Mouse (Mus musculus) hindbrain, embryonic 14.5 days (tissue): ENCODE measurements around the gene Mtap. TPM values are rescaled to one million over a fixed set of nuclear protein-coding genes. Genes with fewer than 3 reads are reported as not detected.

Experiments used
- ATAC-seq: fragments of 200-750 bp; cut with Nextera tagmentation; 2 replicates; pipeline ENCODE4 v1.8.0; 2017; ENCODE audit warnings: moderate number of reproducible peaks, mild to moderate bottlenecking, moderate TSS enrichment, moderate library complexity; ENCODE audit not compliant: low FRiP score
- DNase-seq: peaks from one replicate; pipeline ENCODE4 v3.0.0-alpha.2; 2015; ENCODE audit warnings: low spot score
- H3K27ac ChIP-seq: fragments of 300-500 bp; sonication (generic); 2 replicates; pipeline ENCODE4 v1.5.1; 2014; ENCODE audit warnings: mild to moderate bottlenecking, moderate library complexity
- H3K27me3 ChIP-seq: fragments of 300-500 bp; sonication (generic); 2 replicates; pipeline ENCODE4 v1.6.1; 2014; ENCODE audit warnings: mild to moderate bottlenecking, low read length, mixed read lengths; ENCODE audit not compliant: control insufficient read depth, insufficient read depth
- H3K36me3 ChIP-seq: fragments of 300-500 bp; sonication (generic); replicated peaks from 2 replicates; pipeline ENCODE4 v1.6.1; 2014; ENCODE audit not compliant: control insufficient read depth, insufficient read depth
- H3K4me1 ChIP-seq: fragments of 300-500 bp; sonication (generic); replicated peaks from 2 replicates; pipeline ENCODE4 v1.6.1; 2014; ENCODE audit warnings: antibody characterized with exemption, low read length, mixed read lengths; ENCODE audit not compliant: control insufficient read depth, insufficient read depth
- H3K4me2 ChIP-seq: fragments of 300-500 bp; sonication (generic); replicated peaks from 2 replicates; pipeline ENCODE4 v1.6.1; 2014; ENCODE audit warnings: mild to moderate bottlenecking, moderate library complexity
- H3K4me3 ChIP-seq: fragments of 300-500 bp; sonication (generic); replicated peaks from 2 replicates; pipeline ENCODE4 v1.5.1; 2014; ENCODE audit warnings: mild to moderate bottlenecking, low read length
- H3K9ac ChIP-seq: fragments of 300-500 bp; sonication (generic); 2 replicates; pipeline ENCODE4 v1.6.1; 2014
- H3K9me3 ChIP-seq: fragments of 300-500 bp; sonication (generic); 2 replicates; pipeline ENCODE4 v1.6.1; 2016; ENCODE audit warnings: low read length; ENCODE audit not compliant: control insufficient read depth
- WGBS: fragments of 180-500 bp; shearing (Covaris S2); extraction: QIAGEN DNeasy Blood & Tissue Kit; methylation state at CpG from one replicate; pipeline ENCODE4 v1.1.7; 2014; 5-methylcytosine and 5-hydroxymethylcytosine counted together
- polyA plus RNA-seq: library from polyadenylated mRNA; unstranded; fragments of >200 nt; fragmentation: Nextera tagmentation; extraction: Ambion mirVana; gene quantifications from 2 replicates; pipeline ENCODE4 v1.2.1, GENCODE M21; 2014

Mtap gene
- 29.1 and 30.7 TPM in 2 replicates for polyA plus RNA-seq

GRCm38 (mm10) chr4:89136906-89137541 is at the start of gene Mtap:
Gene Mtap, plus strand, starts transcription at chr4:89137122.
- peak within 1 kb of the TSS; percentile 93 for H3K4me2 ChIP-seq
- H3K4me3 ChIP-seq, result peak within 1 kb of the TSS; percentile 97
- H3K9ac ChIP-seq, result peak within 1 kb of the TSS; percentile 88
- no peaks in the 10 kb centered on the region for H3K9me3 ChIP-seq
- no peaks in the 10 kb centered on the region for H3K27me3 ChIP-seq
- H3K36me3 ChIP-seq, result no peaks in the 10 kb centered on the region
- WGBS, result 0% methylated on average over 31 of the region's 31 CpGs
- H3K4me1 ChIP-seq, result peaks cover 12% of the 10 kb centered on the region; the same call in 1 of the 2 replicates
- peak; percentile 95 for ATAC-seq
- peak; percentile 72 for DNase-seq
- peak within 1 kb of the TSS; percentile 68; the same call in 1 of the 2 replicates for H3K27ac ChIP-seq

GRCm38 (mm10) chr4:89089110-89089509 is 47.8 kb upstream of the Mtap start:
- H3K4me1 ChIP-seq, result no peaks in the 10 kb centered on the region
- H3K27ac ChIP-seq, result no peak overlapping the region
- no peak overlapping the region for H3K4me2 ChIP-seq
- H3K9me3 ChIP-seq, result no peaks in the 10 kb centered on the region
- WGBS, result 93% methylated on average over 7 of the region's 7 CpGs
- no peak for DNase-seq
- H3K36me3 ChIP-seq, result no peaks in the 10 kb centered on the region
- no peak overlapping the region for H3K9ac ChIP-seq
- H3K27me3 ChIP-seq, result no peaks in the 10 kb centered on the region
- ATAC-seq, result no peak
- H3K4me3 ChIP-seq, result no peak overlapping the region

- H3K27ac ChIP-seq, result no peak overlapping the region
- H3K4me1 ChIP-seq, result no peaks in the 10 kb centered on the region
- ATAC-seq (no peak), DNase-seq (no peak)
- H3K9me3 ChIP-seq, result no peaks in the 10 kb centered on the region
- no peak overlapping the region for H3K4me3 ChIP-seq
- H3K9ac ChIP-seq, result no peak overlapping the region
- H3K27me3 ChIP-seq, result no peaks in the 10 kb centered on the region
- no peaks in the 10 kb centered on the region for H3K36me3 ChIP-seq
- no peak overlapping the region for H3K4me2 ChIP-seq
- WGBS, result 53% methylated on average over 6 of the region's 6 CpGs
Measured at GRCm38 (mm10) chr4:89090217-89090616, 46.7 kb upstream of the Mtap start.

- H3K4me3 ChIP-seq, result no peak overlapping the region
- ATAC-seq, result no peak
Measured at GRCm38 (mm10) chr4:89092153-89092552, 44.8 kb upstream of the Mtap start.

GRCm38 (mm10) chr4:89094773-89095172 is 42.1 kb upstream of the Mtap start:
- H3K4me2 ChIP-seq, result no peak overlapping the region
- no peaks in the 10 kb centered on the region for H3K36me3 ChIP-seq
- no peak overlapping the region for H3K4me3 ChIP-seq
- H3K27me3 ChIP-seq, result no peaks in the 10 kb centered on the region
- no peaks in the 10 kb centered on the region for H3K4me1 ChIP-seq
- 93% methylated on average over 5 of the region's 5 CpGs for WGBS
- H3K27ac ChIP-seq, result no peak overlapping the region
- ATAC-seq (no peak), DNase-seq (no peak)
- H3K9me3 ChIP-seq, result no peaks in the 10 kb centered on the region
- H3K9ac ChIP-seq, result no peak overlapping the region

More at GRCm38 (mm10) chr4:89092153-89092552, 44.8 kb upstream of the Mtap start:
- H3K4me1 ChIP-seq, result no peaks in the 10 kb centered on the region
- H3K4me2 ChIP-seq, result no peak overlapping the region
- H3K9ac ChIP-seq, result no peak overlapping the region
- no peaks in the 10 kb centered on the region for H3K27me3 ChIP-seq
- no peaks in the 10 kb centered on the region for H3K9me3 ChIP-seq
- DNase-seq, result no peak
- no peak overlapping the region for H3K27ac ChIP-seq
- WGBS, result 87% methylated on average over 5 of the region's 5 CpGs
- H3K36me3 ChIP-seq, result no peaks in the 10 kb centered on the region

- Histone ChIP-seq H3K4me3 (no peak overlapping the region), H3K27ac (no peak overlapping the region), H3K4me2 (no peak overlapping the region), H3K4me1 (no peaks in the 10 kb centered on the region), H3K9me3 (no peaks in the 10 kb centered on the region), H3K36me3 (no peaks in the 10 kb centered on the region), H3K27me3 (no peaks in the 10 kb centered on the region), H3K9ac (no peak overlapping the region)
- DNase-seq, result no peak
- ATAC-seq, result no peak
- 63% methylated on average over 5 of the region's 5 CpGs for WGBS
Measured at GRCm38 (mm10) chr4:89098261-89098660, 38.7 kb upstream of the Mtap start.

- Histone ChIP-seq H3K4me3 (no peak overlapping the region), H3K4me2 (no peak overlapping the region), H3K9ac (no peak overlapping the region), H3K36me3 (no peaks in the 10 kb centered on the region), H3K27me3 (no peaks in the 10 kb centered on the region), H3K27ac (no peak overlapping the region), H3K9me3 (no peaks in the 10 kb centered on the region), H3K4me1 (no peaks in the 10 kb centered on the region)
- 51% methylated on average over 3 of the region's 3 CpGs for WGBS
- ATAC-seq (no peak), DNase-seq (no peak)
Measured at GRCm38 (mm10) chr4:89101276-89101675, 35.6 kb upstream of the Mtap start.

- H3K4me2 ChIP-seq, result no peak overlapping the region
- H3K27me3 ChIP-seq, result no peaks in the 10 kb centered on the region
- no peaks in the 10 kb centered on the region for H3K9me3 ChIP-seq
- no peak overlapping the region for H3K9ac ChIP-seq
- H3K36me3 ChIP-seq, result no peaks in the 10 kb centered on the region
- no peak for DNase-seq
- ATAC-seq, result no peak
- H3K4me3 ChIP-seq, result no peak overlapping the region
- no peak overlapping the region for H3K27ac ChIP-seq
- WGBS, result 74% methylated on average over 2 of the region's 2 CpGs
- H3K4me1 ChIP-seq, result no peaks in the 10 kb centered on the region
Measured at GRCm38 (mm10) chr4:89102283-89102682, 34.6 kb upstream of the Mtap start.

GRCm38 (mm10) chr4:89105486-89105885 is 31.4 kb upstream of the Mtap start:
- ATAC-seq (no peak), DNase-seq (no peak)
- Histone ChIP-seq H3K4me3 (no peak overlapping the region), H3K27ac (no peak overlapping the region), H3K36me3 (no peaks in the 10 kb centered on the region), H3K27me3 (no peaks in the 10 kb centered on the region), H3K4me2 (no peak overlapping the region), H3K4me1 (no peaks in the 10 kb centered on the region), H3K9me3 (no peaks in the 10 kb centered on the region), H3K9ac (no peak overlapping the region)
- WGBS, result 61% methylated on average over 2 of the region's 2 CpGs

- Histone ChIP-seq H3K9me3 (no peaks in the 10 kb centered on the region), H3K27ac (no peak overlapping the region), H3K4me3 (no peak overlapping the region), H3K36me3 (no peaks in the 10 kb centered on the region), H3K4me2 (no peak overlapping the region), H3K4me1 (no peaks in the 10 kb centered on the region), H3K27me3 (no peaks in the 10 kb centered on the region), H3K9ac (no peak overlapping the region)
- ATAC-seq (no peak), DNase-seq (no peak)
- 91% methylated on average over 2 of the region's 2 CpGs for WGBS
Measured at GRCm38 (mm10) chr4:89106505-89106904, 30.4 kb upstream of the Mtap start.
